Mouse (Mus musculus): ENCODE data around the gene Myh7.
"Not testable (repeated sequence)": the region's sequence is repeated elsewhere in the genome, so short reads cannot be mapped to it uniquely, and the experiment has no call there.

Myh7 gene

GRCm38 (mm10) chr14:54967874-54968273, 26.6 kb downstream of the Myh7 start:
- no peak for DNase-seq

GRCm38 (mm10) chr14:54966320-54966977, 28.0 kb downstream of the Myh7 start, which contains the start of gene Myh6:
TSS of gene Myh6 (minus strand) at chr14:54966927.
- DNase-seq = no peak

- no peak for DNase-seq
Measured at GRCm38 (mm10) chr14:54965631-54966030, 28.8 kb downstream of the Myh7 start.

- DNase-seq = no peak
Measured at GRCm38 (mm10) chr14:54965044-54965443, 29.4 kb downstream of the Myh7 start.

- DNase-seq = no peak
Measured at GRCm38 (mm10) chr14:54963727-54964126, 30.7 kb downstream of the Myh7 start.

- no peak for DNase-seq
Measured at GRCm38 (mm10) chr14:54962714-54963113, 31.7 kb downstream of the Myh7 start.

GRCm38 (mm10) chr14:54961487-54961886, 32.9 kb downstream of the Myh7 start:
- DNase-seq = no peak

GRCm38 (mm10) chr14:54960769-54961168, 33.7 kb downstream of the Myh7 start:
- DNase-seq = no peak

- DNase-seq = not testable (repeated sequence)
Measured at GRCm38 (mm10) chr14:54959853-54960613, 34.4 kb downstream of the Myh7 start.

GRCm38 (mm10) chr14:54959197-54959596, 35.2 kb downstream of the Myh7 start:
- no peak for DNase-seq

- no peak for DNase-seq
Measured at GRCm38 (mm10) chr14:54958503-54958902, 35.9 kb downstream of the Myh7 start.

GRCm38 (mm10) chr14:54956533-54956932, 37.9 kb downstream of the Myh7 start:
- DNase-seq = no peak

GRCm38 (mm10) chr14:54955481-54955880, 38.9 kb downstream of the Myh7 start:
- no peak for DNase-seq

GRCm38 (mm10) chr14:54954474-54954873, 40.0 kb downstream of the Myh7 start:
- DNase-seq = no peak

GRCm38 (mm10) chr14:54953664-54954206, 40.7 kb downstream of the Myh7 start:
- DNase-seq = no peak

- DNase-seq = no peak
Measured at GRCm38 (mm10) chr14:54951587-54951986, 42.8 kb downstream of the Myh7 start.

- DNase-seq = no peak
Measured at GRCm38 (mm10) chr14:54950493-54950892, 43.9 kb downstream of the Myh7 start.

- no peak for DNase-seq
Measured at GRCm38 (mm10) chr14:54948781-54949180, 45.6 kb downstream of the Myh7 start.

- DNase-seq = not testable (repeated sequence)
Measured at GRCm38 (mm10) chr14:54947008-54947407, 47.4 kb downstream of the Myh7 start.

- no peak for DNase-seq
Measured at GRCm38 (mm10) chr14:54945975-54946704, 48.3 kb downstream of the Myh7 start.

- DNase-seq = no peak
Measured at GRCm38 (mm10) chr14:54944939-54945338, 49.5 kb downstream of the Myh7 start.

- DNase-seq = no peak
Measured at GRCm38 (mm10) chr14:54943971-54944370, 50.5 kb downstream of the Myh7 start.

- no peak for DNase-seq
Measured at GRCm38 (mm10) chr14:54942479-54942878, 51.9 kb downstream of the Myh7 start.

Data from right cerebral cortex, postnatal 25 days (tissue).